Mouse (Mus musculus) ovary, adult 18-20 months (tissue): ENCODE data around the gene C1qtnf9.

Experiments used
- DNase-seq: peaks from one replicate; pipeline ENCODE4 v3.0.0; 2022; ENCODE audit warnings: low spot score, mixed read lengths

Gene C1qtnf9

DNA sequence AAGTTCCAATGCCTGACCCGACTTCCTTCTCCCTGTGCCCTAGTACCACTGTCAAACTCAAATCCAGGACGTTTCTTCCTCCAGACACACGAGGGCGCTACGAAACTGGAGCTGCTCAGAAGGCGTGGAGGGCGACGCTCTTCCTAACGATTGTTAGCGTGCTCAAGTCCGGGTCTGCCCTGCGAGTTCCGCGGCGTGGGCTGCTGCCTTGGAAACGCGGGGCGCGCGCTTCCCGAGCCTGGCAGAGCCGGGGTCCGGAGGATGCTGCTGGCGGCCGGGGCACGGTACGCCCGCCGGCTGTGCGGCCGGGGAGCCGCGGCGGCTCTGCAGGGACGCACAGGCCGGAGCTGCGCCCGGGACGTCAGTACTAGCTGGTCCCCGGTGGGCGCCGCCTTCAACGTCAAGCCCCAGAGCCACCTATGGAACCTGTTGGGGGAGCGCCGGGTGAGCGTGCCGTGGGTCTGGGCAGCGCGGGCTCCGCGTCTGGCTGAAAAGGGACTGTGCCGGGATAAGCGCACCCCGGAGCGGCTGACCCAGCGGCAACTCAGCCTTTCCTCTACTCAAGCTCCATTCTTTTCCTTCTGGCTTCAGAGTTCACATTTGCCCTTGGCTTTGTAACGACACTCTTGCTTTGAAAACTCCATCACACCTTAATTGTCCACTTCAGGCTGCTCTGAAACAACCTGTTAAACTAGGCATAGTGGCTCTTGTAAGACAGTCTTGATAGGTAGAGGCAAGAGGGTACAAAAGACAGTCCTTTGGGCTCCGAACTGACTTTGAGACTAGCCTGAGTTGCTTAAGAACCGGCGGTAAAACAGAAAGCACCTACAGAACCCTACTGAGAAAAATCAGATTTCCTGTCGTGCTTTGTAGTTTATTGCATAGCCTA is 16.7 kb downstream of the C1qtnf9 start, which contains the start of gene Mipep:
Gene Mipep, plus strand, starts transcription at position 147 of the 889 bp plus-strand sequence.
- peak; percentile 68 for DNase-seq

DNA sequence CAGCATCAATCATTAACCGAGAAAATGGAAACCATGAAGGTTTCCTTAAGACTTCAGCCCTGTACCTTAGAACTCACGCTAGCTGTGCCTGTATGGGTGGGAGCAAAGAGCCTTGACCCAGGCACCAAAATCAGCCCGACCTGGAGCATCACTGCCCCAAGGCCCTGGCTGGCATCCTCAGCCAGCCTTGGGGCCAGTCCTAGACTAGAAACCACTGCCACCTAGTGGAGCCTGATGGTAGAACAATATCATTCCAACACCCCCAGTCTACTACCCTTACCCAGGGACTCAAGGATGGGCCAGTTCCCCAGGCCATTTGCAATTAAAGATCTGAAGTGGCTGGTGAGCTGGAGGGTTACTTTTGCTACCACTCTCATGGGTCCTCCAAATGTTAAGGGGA is 22.2 kb downstream of the C1qtnf9 start:
- DNase-seq: no peak

DNA sequence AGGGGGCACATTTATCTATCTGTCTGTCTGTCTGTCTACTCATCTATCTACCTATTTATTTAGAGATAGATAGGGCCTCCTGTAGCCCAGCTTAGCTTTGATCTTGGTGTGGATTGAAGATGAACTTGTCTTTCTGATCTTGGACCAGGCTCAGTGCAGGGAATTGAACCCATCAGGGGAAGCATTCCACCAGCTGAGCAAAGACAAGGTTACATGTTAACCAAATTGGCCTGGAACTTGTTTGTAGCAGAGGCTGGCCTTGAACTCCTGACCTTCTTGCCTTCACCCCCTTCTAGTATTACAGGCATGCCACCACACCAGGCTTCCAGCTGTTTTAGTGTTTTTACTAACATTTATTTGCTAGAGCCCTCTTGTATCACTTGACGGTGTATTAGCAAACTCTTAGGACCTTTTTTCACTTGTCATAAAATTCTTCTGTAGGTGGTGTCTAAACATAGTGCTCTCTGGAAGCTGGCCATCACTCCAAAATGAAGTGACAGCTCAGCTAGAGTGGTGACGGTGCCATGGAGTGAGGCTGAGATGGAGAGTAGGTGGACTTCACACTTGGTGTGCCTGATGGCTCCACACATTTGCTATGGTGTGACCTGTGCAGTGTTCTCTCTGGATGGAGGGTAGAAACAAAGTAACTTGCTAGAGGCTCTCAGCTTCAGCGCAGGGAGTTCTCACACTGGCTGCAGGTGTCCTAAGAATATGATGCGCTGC is 28.8 kb downstream of the C1qtnf9 start:
- DNase-seq: no peak

DNA sequence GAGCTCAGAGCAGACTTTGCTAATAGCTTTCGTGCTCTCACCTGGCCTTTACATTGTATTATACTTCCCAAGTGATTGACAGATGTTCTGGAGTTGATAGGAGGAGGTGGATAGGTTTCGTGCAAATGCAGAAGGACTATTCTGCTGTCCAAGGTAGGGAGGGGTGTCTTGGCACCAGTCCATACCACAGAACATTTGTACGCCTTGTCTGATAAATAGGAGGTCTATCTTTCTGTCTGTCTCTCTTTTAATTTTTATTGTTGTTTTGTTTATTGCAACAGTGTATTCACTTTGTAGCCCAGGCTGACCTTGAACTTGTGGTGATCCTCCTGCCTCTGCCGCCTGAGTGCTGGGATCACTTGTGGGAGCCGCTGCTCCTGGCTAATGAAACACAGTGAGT is 29.7 kb downstream of the C1qtnf9 start:
- no peak for DNase-seq

DNA sequence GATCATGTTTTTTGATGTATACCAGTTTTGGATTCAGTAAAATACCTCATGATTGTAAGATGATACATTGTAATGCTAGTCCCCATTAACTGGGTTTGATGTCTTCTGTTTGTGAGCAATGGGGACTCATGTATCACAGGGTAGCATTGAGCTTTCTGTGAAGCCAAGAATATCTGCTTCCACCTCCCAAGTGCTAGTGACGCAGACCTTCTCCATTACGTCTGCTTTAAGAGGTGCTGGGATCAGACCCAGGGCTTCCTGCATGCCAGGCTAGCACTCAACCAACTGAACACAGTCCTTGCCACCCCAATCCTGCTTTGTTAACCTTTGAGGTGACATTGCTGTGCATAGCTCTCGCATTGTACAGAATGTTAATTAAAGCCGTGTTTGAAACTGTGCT is 30.8 kb downstream of the C1qtnf9 start:
- no peak for DNase-seq

DNA sequence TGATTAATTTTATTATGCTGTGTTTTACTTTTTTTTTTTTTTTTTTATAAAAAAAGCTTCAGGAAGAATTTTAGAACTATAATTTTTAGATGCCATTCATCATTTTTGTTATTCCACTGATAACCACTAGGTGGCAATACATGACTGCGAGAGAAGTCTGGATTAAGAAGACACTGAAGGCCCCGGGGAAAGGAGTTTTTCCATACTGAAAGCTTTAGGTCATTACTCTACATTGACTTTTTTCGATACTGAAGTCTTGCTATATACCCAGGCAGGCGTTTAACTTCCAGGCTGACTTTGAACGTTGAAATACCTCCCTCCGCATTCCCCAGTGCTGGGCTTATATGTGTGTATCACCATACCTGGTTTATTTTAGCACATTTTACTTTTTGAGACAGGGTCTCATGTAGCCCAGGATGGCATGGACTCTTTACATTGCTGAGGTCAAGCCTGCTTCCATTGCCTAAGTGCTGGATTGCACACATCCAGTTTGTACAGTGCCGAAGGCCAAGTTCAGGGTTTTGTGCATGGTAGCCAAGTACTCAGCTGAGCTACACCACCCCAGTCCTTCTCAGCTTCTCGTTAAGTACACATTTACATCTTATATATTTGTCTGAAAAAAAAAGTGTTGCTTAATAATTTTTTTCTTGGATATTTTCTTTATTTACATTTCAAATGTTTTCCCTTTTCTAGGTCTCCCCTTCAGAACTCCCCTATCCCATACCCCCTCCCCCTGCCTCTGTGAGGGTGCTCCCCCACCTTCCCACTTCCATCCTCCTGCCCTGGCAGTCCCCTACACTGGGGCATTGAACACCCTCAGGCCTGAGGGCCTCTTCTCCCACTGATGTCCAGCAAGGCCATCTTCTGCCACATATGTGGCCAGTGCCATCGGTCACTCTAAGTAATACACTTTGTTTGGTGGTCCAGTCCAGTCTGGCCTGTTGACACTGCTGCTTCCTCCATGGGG is 32.1 kb downstream of the C1qtnf9 start:
- no peak for DNase-seq

DNA sequence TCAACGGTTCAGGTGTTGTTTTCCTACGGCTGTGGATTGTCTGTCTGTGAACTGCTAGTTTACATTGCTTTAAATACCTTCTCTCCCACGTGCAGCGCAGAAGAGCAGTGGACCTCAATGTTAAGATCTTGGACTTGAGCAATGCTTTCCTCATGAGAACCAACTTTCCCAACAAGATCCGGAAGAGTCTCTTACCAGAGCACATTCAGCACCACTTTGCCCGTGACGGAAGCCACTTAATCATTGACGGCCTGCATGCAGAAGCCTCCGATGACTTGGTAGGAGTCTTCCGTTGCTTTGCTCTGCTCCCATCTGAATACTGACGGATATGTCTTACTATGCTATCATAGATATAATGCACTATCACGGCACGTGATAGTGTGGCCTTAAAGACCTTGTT is 34.1 kb downstream of the C1qtnf9 start:
- no peak for DNase-seq

DNA sequence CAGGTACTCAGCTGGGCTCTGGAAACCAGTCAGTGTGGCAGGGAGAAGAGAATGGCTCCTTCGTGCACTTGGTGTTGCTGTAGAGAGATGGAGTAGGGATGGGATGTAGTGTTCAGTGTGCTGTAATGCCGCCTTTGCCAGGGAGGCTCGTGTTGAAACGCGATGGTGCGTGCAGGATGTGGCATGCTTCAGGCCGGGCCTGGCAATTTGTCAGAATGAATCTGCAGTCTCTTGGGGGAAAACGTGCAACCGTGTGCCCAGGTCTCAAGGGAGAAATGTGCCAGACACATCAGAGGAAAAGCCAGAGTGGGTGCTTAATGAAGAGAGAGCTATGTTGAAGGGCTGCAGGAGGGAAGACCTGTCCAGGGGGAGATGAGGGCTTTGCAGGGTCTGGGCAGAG is 37.0 kb downstream of the C1qtnf9 start:
- no peak for DNase-seq

DNA sequence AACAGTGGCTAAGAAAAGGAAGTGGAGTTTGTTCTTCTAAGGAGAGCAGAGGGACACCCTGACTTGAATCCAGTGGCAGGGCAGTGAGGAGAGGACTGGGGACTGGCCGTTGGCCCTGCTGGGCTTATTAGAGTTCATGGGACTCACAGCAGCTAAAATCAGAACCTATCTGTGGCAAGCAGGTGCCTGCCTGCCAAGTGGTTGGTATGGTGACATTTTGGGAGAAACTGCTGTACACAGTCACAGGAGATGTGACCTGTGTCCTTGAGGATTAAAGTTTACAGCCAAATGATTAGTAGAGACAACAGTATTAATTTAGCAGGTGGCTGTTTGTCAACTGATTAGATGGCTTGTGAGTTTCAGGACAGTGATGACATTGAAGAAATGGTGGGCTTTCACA is 37.9 kb downstream of the C1qtnf9 start:
- no peak for DNase-seq

DNA sequence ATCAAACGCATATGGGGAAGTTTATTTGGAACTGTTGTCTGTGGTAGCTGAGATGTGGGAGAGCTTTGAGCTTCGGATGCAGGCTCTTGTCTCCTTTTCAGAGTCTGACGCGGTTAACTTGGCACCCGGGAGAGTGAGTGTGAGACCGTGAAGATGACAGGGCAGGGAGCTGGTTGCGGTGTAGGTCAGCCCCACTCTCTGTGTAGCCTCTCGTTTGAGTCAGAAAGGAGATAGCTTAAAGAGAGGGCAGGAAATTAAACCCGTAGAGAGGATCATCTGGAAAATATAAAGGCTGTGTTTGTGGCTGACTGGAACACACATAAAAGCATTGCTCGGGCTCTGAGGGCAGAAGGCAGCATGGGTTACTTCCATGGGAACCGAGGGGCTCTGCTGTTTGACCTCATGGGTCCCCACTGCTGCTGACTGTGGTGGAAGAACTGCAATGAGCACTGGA is 39.0 kb downstream of the C1qtnf9 start:
- no peak for DNase-seq

DNA sequence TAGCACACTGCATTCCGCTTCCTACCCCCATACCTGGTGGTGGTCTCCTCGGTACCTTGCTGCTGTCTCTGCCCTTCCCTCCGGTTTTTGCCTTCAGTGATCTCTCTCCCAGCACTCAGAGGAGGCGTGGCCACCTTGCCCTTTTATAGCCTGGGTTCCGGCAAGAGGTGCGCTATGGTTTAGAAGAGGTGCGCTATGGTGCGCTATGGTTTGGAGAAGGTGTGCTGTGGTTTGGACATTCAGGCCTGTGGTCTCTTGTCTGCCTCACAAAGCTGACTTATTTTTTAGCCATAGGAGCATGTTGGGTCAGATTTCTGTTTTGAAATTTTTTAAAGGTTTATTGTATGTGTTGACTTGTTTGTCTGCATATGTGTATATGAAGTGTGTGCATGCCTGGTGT is 41.9 kb downstream of the C1qtnf9 start:
- DNase-seq: no peak

DNA sequence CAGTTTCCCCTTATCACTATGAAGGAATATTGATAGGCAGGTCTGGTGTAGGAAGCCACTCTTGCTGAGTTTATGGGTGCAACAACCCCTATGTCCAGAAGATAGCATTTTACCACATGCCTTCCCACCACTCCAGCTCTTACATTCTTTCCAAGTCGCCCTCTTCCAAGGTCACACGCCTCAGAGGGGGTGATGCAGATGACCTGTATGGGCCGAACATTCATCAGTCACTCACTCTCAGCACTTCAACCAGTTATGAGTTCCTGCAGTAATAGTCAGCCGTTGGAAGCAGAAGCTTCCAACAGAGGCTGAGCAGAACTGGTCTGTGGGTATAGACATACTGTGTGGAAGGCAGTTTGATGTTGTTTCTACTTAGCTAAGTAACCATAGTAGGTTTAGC is 43.6 kb downstream of the C1qtnf9 start:
- DNase-seq: no peak

DNA sequence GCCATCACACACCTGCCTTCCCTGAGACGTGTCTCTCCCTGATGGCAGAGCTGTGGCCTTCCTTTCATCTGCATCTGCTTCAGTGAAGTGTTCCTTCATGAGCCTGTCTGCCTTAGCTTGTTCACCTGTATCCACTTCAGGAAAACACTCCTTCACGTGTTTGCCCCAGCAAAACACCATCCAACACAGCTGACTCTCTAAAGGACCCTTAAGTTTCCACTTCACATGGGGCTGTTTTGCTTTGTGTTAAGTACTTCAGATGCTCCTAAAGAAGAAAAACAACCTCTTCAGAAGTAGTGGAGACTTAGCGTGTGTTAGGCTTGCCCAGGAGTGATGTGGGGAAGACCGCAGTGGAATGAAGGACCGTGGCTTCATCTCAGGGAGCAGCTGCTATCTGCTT is 47.2 kb downstream of the C1qtnf9 start:
- DNase-seq: no peak

DNA sequence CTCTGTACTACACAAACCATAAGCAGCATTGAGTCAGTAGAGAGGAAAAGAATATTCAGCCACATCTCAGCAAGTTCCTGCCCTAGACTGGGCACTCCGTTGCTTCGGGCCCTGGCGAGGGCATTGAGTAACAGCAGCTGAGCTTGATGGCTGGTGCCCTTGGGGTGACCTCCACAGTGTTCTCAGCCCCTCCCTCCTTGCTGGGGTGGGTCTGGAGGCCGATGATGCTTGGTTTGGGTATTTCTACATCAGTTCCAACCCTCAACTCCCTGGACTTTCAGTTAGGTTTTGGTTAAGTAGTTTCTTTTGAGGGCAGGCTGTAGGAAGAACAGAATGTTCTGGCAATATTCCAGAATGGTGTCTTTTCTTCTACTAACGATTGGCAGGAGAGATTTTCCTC is 50.1 kb downstream of the C1qtnf9 start:
- DNase-seq: no peak

DNA sequence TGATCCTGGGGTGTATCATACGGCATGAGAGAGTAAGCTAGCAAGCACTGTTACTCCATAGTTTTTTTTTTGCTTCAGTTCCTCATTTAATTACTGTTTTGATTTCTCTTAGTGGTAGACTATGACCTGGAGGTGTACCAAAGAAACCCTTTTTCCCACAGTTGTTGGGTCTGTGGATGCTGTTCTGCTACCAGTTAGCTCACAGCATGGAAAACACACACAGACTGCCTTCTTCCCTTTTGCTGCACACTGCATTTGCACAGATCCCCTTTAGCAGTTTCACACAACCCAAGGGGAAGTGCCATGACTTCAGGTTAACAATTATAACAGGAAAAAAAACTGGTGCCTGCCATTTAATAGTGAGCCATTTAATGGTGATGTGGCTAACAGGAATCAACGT is 62.2 kb downstream of the C1qtnf9 start:
- DNase-seq: no peak
